Mouse (Mus musculus): Measurements from ENCODE around the gene Macrod1. TPM values are rescaled to one million over a fixed set of nuclear protein-coding genes. Genes with fewer than 3 reads are reported as not detected.

The Macrod1 gene
- polyA plus RNA-seq, 1 experiment from 2014 or later = 5.3 TPM

- WGBS = 79% methylated on average over 4 of the region's 4 CpGs
- ATAC-seq = no peak
- H3K4me1 ChIP-seq (replicated peaks; ENCODE audit: control insufficient read depth, insufficient read depth, low read length) = peaks cover 17% of the 10 kb centered on the region
- no peak overlapping the region for H3K9ac ChIP-seq (replicated peaks; ENCODE audit: low read depth, low read length)
- no peak overlapping the region for H3K4me3 ChIP-seq (replicated peaks; ENCODE audit: low read length)
- H3K27ac ChIP-seq (ENCODE audit: low read length) = no peak overlapping the region
- no peaks in the 10 kb centered on the region for H3K9me3 ChIP-seq (ENCODE audit: control insufficient read depth, low read length)
- H3K4me2 ChIP-seq (ENCODE audit: low read length) = no peak overlapping the region
- no peaks in the 10 kb centered on the region for H3K36me3 ChIP-seq (ENCODE audit: control insufficient read depth, insufficient read depth)
- no peaks in the 10 kb centered on the region for H3K27me3 ChIP-seq (replicated peaks; ENCODE audit: control insufficient read depth, insufficient read depth, low read length)
These were observed 59.6 kb downstream of the Macrod1 start for GRCm38 (mm10) chr19:7116038-7116731.

GRCm38 (mm10) chr19:7117141-7117540 is 60.5 kb downstream of the Macrod1 start:
- WGBS = 70% methylated on average over 4 of the region's 4 CpGs

DNA sequence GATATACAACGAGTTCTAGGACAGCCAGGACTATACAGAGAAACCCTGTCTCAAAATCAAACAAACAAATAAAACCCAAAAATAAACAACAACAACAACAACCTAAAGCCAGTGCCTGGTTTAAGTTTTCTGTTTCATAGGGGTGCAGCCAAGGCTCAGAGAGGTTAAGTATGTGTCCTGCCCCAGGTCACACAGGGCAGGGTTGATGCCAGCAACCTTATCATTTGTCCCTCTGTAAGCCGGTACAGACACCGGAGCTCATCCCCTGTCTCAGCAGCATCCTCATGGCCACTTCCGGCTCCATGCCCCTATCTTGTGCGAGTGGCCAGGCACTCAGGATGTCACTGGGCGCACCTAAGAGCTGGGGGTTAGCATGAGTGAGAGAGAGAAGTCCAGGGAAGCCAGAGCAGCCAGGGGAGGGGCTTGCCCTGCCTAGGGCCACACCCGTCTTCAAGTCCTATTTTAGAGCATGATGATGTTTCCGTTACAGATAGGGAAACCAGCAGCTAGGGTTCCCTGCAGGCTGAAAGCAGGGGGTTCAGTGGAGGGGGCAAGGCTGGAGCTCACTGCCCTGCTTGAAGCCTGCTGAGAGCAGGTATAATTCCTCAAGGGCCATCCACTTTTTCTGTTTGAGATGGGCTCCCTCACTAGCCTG is 61.2 kb downstream of the Macrod1 start:
- Histone ChIP-seq H3K9ac (replicated peaks; ENCODE audit: low read depth, low read length) (no peak overlapping the region), H3K27me3 (replicated peaks; ENCODE audit: control insufficient read depth, insufficient read depth, low read length) (no peaks in the 10 kb centered on the region), H3K36me3 (ENCODE audit: control insufficient read depth, insufficient read depth) (no peaks in the 10 kb centered on the region), H3K4me3 (replicated peaks; ENCODE audit: low read length) (no peak overlapping the region), H3K4me2 (ENCODE audit: low read length) (no peak overlapping the region), H3K27ac (ENCODE audit: low read length) (no peak overlapping the region), H3K9me3 (ENCODE audit: control insufficient read depth, low read length) (no peaks in the 10 kb centered on the region), H3K4me1 (replicated peaks; ENCODE audit: control insufficient read depth, insufficient read depth, low read length) (peaks cover 29% of the 10 kb centered on the region)
- WGBS = 83% methylated on average over 8 of the region's 8 CpGs
- no peak for ATAC-seq

More at GRCm38 (mm10) chr19:7117141-7117540, 60.5 kb downstream of the Macrod1 start:
- no peak overlapping the region for H3K4me2 ChIP-seq (ENCODE audit: low read length)
- H3K9ac ChIP-seq (replicated peaks; ENCODE audit: low read depth, low read length) = no peak overlapping the region
- no peak overlapping the region for H3K4me3 ChIP-seq (replicated peaks; ENCODE audit: low read length)
- no peak overlapping the region for H3K27ac ChIP-seq (ENCODE audit: low read length)
- no peaks in the 10 kb centered on the region for H3K9me3 ChIP-seq (ENCODE audit: control insufficient read depth, low read length)
- H3K4me1 ChIP-seq (replicated peaks; ENCODE audit: control insufficient read depth, insufficient read depth, low read length) = peaks cover 23% of the 10 kb centered on the region
- no peak for ATAC-seq
- H3K27me3 ChIP-seq (replicated peaks; ENCODE audit: control insufficient read depth, insufficient read depth, low read length) = no peaks in the 10 kb centered on the region
- no peaks in the 10 kb centered on the region for H3K36me3 ChIP-seq (ENCODE audit: control insufficient read depth, insufficient read depth)

- no peak overlapping the region for H3K4me2 ChIP-seq (ENCODE audit: low read length)
- ATAC-seq = no peak
- H3K4me3 ChIP-seq (replicated peaks; ENCODE audit: low read length) = no peak overlapping the region
- H3K9ac ChIP-seq (replicated peaks; ENCODE audit: low read depth, low read length) = no peak overlapping the region
- no peaks in the 10 kb centered on the region for H3K27me3 ChIP-seq (replicated peaks; ENCODE audit: control insufficient read depth, insufficient read depth, low read length)
- no peaks in the 10 kb centered on the region for H3K36me3 ChIP-seq (ENCODE audit: control insufficient read depth, insufficient read depth)
- WGBS = 80% methylated on average over 11 of the region's 11 CpGs
- no peak overlapping the region for H3K27ac ChIP-seq (ENCODE audit: low read length)
- no peaks in the 10 kb centered on the region for H3K9me3 ChIP-seq (ENCODE audit: control insufficient read depth, low read length)
- H3K4me1 ChIP-seq (replicated peaks; ENCODE audit: control insufficient read depth, insufficient read depth, low read length) = peaks cover 19% of the 10 kb centered on the region
These were observed 64.6 kb downstream of the Macrod1 start for GRCm38 (mm10) chr19:7121252-7121651.

- peak overlapping the region; percentile 39 for H3K9ac ChIP-seq (replicated peaks; ENCODE audit: low read depth, low read length)
- WGBS = 30% methylated on average over 4 of the region's 4 CpGs
- peak overlapping the region; percentile 60 for H3K27ac ChIP-seq (ENCODE audit: low read length)
- peaks cover 23% of the 10 kb centered on the region for H3K4me1 ChIP-seq (replicated peaks; ENCODE audit: control insufficient read depth, insufficient read depth, low read length)
- H3K4me3 ChIP-seq (replicated peaks; ENCODE audit: low read length) = no peak overlapping the region
- no peaks in the 10 kb centered on the region for H3K27me3 ChIP-seq (replicated peaks; ENCODE audit: control insufficient read depth, insufficient read depth, low read length)
- no peaks in the 10 kb centered on the region for H3K36me3 ChIP-seq (ENCODE audit: control insufficient read depth, insufficient read depth)
- H3K4me2 ChIP-seq (ENCODE audit: low read length) = no peak overlapping the region
- no peaks in the 10 kb centered on the region for H3K9me3 ChIP-seq (ENCODE audit: control insufficient read depth, low read length)
- peak; percentile 68 for ATAC-seq
These were observed 65.7 kb downstream of the Macrod1 start for GRCm38 (mm10) chr19:7122277-7122676.

DNA sequence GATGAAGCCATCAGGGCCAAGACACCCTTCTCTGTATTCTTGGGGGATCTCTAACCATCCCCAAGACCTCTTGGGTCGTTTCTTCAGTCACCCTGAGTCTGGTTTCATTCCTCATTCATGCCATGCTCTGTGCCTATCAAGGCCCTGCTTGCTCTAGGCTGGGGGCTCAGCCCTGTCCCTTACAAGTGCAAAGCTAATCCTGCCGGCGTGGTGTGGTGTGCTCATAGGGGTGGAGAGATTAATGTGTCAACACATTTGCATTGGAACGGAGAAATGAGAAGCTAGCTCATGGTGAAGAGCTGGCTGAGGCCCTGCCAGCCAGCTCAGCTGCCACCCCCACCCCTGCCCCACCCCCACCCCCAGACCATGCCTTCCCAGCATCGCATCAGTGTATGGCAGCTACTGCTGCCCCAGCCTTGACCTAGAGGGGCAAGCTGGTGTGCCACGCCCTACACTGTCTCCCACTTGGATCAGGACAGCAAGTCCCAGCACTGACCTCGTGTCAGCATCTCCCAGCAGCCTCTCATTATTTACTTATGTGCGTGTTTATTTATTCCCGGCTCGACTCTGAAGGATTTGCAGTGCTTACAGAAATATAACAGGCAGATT is 66.2 kb downstream of the Macrod1 start:
- Histone ChIP-seq H3K27ac (ENCODE audit: low read length) (peak overlapping the region; percentile 60), H3K9me3 (ENCODE audit: control insufficient read depth, low read length) (no peaks in the 10 kb centered on the region), H3K4me2 (ENCODE audit: low read length) (no peak overlapping the region), H3K9ac (replicated peaks; ENCODE audit: low read depth, low read length) (peak overlapping the region; percentile 39), H3K27me3 (replicated peaks; ENCODE audit: control insufficient read depth, insufficient read depth, low read length) (no peaks in the 10 kb centered on the region), H3K4me3 (replicated peaks; ENCODE audit: low read length) (no peak overlapping the region), H3K36me3 (ENCODE audit: control insufficient read depth, insufficient read depth) (no peaks in the 10 kb centered on the region), H3K4me1 (replicated peaks; ENCODE audit: control insufficient read depth, insufficient read depth, low read length) (peaks cover 26% of the 10 kb centered on the region)
- 33% methylated on average over 10 of the region's 10 CpGs for WGBS
- peak; percentile 45 for ATAC-seq

- peaks cover 46% of the 10 kb centered on the region for H3K4me1 ChIP-seq (replicated peaks; ENCODE audit: control insufficient read depth, insufficient read depth, low read length)
- H3K9ac ChIP-seq (replicated peaks; ENCODE audit: low read depth, low read length) = no peak overlapping the region
- H3K9me3 ChIP-seq (ENCODE audit: control insufficient read depth, low read length) = no peaks in the 10 kb centered on the region
- 82% methylated on average over 4 of the region's 4 CpGs for WGBS
- ATAC-seq = no peak
- H3K4me2 ChIP-seq (ENCODE audit: low read length) = no peak overlapping the region
- no peak overlapping the region for H3K4me3 ChIP-seq (replicated peaks; ENCODE audit: low read length)
- no peaks in the 10 kb centered on the region for H3K36me3 ChIP-seq (ENCODE audit: control insufficient read depth, insufficient read depth)
- no peaks in the 10 kb centered on the region for H3K27me3 ChIP-seq (replicated peaks; ENCODE audit: control insufficient read depth, insufficient read depth, low read length)
- no peak overlapping the region for H3K27ac ChIP-seq (ENCODE audit: low read length)
These were observed 69.0 kb downstream of the Macrod1 start for GRCm38 (mm10) chr19:7125526-7126156.

DNA sequence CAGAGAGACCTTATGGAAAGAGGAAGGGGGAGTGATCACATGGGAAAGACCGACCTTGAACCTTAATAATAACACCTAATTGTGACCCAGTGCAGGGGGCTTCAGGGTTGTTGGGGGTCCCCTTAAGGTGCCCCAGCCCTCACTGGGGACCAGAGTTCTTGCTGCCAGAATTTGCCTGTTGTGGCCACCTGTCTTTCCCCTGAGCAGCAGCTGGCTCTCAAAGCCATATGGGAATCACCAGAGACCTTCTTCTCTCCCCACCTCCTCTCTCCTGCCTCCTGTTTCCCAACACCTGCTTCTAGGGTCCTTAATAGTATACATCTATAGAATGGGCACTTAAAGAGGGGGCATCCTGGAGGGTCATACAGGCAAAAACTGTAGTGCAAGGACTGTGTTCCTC is 69.6 kb downstream of the Macrod1 start:
- 73% methylated on average over 1 of the region's 1 CpGs for WGBS
- no peak overlapping the region for H3K4me2 ChIP-seq (ENCODE audit: low read length)
- H3K9ac ChIP-seq (replicated peaks; ENCODE audit: low read depth, low read length) = no peak overlapping the region
- H3K27ac ChIP-seq (ENCODE audit: low read length) = no peak overlapping the region
- no peaks in the 10 kb centered on the region for H3K27me3 ChIP-seq (replicated peaks; ENCODE audit: control insufficient read depth, insufficient read depth, low read length)
- H3K36me3 ChIP-seq (ENCODE audit: control insufficient read depth, insufficient read depth) = no peaks in the 10 kb centered on the region
- no peak for ATAC-seq
- no peak overlapping the region for H3K4me3 ChIP-seq (replicated peaks; ENCODE audit: low read length)
- H3K9me3 ChIP-seq (ENCODE audit: control insufficient read depth, low read length) = no peaks in the 10 kb centered on the region
- peaks cover 45% of the 10 kb centered on the region for H3K4me1 ChIP-seq (replicated peaks; ENCODE audit: control insufficient read depth, insufficient read depth, low read length)

- no peak for ATAC-seq
- Histone ChIP-seq H3K9ac (replicated peaks; ENCODE audit: low read depth, low read length) (no peak overlapping the region), H3K4me3 (replicated peaks; ENCODE audit: low read length) (no peak overlapping the region), H3K4me2 (ENCODE audit: low read length) (no peak overlapping the region), H3K4me1 (replicated peaks; ENCODE audit: control insufficient read depth, insufficient read depth, low read length) (peaks cover 41% of the 10 kb centered on the region), H3K9me3 (ENCODE audit: control insufficient read depth, low read length) (no peaks in the 10 kb centered on the region), H3K27ac (ENCODE audit: low read length) (no peak overlapping the region), H3K36me3 (ENCODE audit: control insufficient read depth, insufficient read depth) (no peaks in the 10 kb centered on the region), H3K27me3 (replicated peaks; ENCODE audit: control insufficient read depth, insufficient read depth, low read length) (no peaks in the 10 kb centered on the region)
- 71% methylated on average over 2 of the region's 2 CpGs for WGBS
These were observed 70.3 kb downstream of the Macrod1 start for GRCm38 (mm10) chr19:7126933-7127332.

Measured in forebrain, embryonic 16.5 days (tissue).